Mouse (Mus musculus) spleen, adult 2 months (tissue): ENCODE results near the gene Prkn.

Source experiments
- CTCF ChIP-seq: fragments of 200-500 bp; IDR thresholded peaks from 2 replicates; pipeline ENCODE4 v1.5.1; 2011; ENCODE audit warnings: mild to moderate bottlenecking, inconsistent platforms; ENCODE audit not compliant: insufficient read depth, insufficient read length, insufficient replicate concordance; ENCODE audit errors: extremely low read depth
- POLR2A ChIP-seq: fragments of 200-500 bp; IDR thresholded peaks from 2 replicates; pipeline ENCODE4 v1.6.1; 2011; ENCODE audit warnings: low read depth, low read length, inconsistent platforms

DNA sequence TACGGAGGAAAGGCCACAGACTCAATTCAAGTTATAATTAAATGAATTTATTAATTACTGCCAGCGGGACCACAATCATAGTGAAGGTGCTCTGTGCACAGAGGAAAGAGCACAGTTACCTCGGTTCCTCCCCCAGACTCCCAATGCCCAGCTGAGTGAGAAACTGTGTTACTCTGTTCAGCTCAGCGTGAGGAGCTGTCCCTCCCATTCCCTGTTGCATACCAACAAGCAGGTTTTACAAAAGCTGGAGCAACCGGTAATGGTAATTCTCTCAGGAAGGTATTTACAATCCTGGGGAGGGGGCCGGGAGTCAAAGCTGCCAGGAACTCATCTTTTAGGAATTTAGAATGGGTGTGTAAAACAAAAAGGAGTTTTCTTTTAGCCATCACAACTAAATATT lies 1207.3 kb downstream of the Prkn start:
- TF ChIP-seq CTCF (no peak), POLR2A (no peak)
